Mouse (Mus musculus) heart, embryonic 11.5 days (tissue): ENCODE results near the gene Bhlhe23. TPM values are rescaled to one million over a fixed set of nuclear protein-coding genes. Genes with fewer than 3 reads are reported as not detected.

Source experiments
- ATAC-seq: fragments of 200-750 bp; cut with Nextera tagmentation; replicated peaks from 2 replicates; pipeline ENCODE4 v1.8.0; 2017; ENCODE audit warnings: moderate library complexity; ENCODE audit not compliant: insufficient number of reproducible peaks, low FRiP score, low TSS enrichment
- H3K27ac ChIP-seq: fragments of 300-500 bp; sonication (generic); 2 replicates; pipeline ENCODE4 v1.5.1; 2014; ENCODE audit warnings: mild to moderate bottlenecking, low read depth, low read length
- H3K27me3 ChIP-seq: fragments of 300-500 bp; sonication (generic); 2 replicates; pipeline ENCODE4 v1.6.1; 2014; ENCODE audit warnings: mild to moderate bottlenecking, low read length, mixed read lengths; ENCODE audit not compliant: control insufficient read depth, insufficient read depth
- H3K36me3 ChIP-seq: fragments of 300-500 bp; sonication (generic); 2 replicates; pipeline ENCODE4 v1.6.1; 2014; ENCODE audit warnings: mild to moderate bottlenecking, low read length, moderate library complexity, mixed read lengths; ENCODE audit not compliant: control insufficient read depth, insufficient read depth
- H3K4me1 ChIP-seq: fragments of 300-500 bp; sonication (generic); 2 replicates; pipeline ENCODE4 v1.6.1; 2014; ENCODE audit warnings: low read length; ENCODE audit not compliant: control insufficient read depth, insufficient read depth
- H3K4me2 ChIP-seq: fragments of 300-500 bp; sonication (generic); 2 replicates; pipeline ENCODE4 v1.6.1; 2014; ENCODE audit warnings: mild to moderate bottlenecking, moderate library complexity
- H3K4me3 ChIP-seq: fragments of 300-500 bp; sonication (generic); 2 replicates; pipeline ENCODE4 v1.5.1; 2014; ENCODE audit warnings: low read depth, low read length
- H3K9ac ChIP-seq: fragments of 300-500 bp; sonication (generic); 2 replicates; pipeline ENCODE4 v1.6.1; 2014; ENCODE audit warnings: mild to moderate bottlenecking, low read depth, low read length, moderate library complexity
- H3K9me3 ChIP-seq: fragments of 300-500 bp; sonication (generic); replicated peaks from 2 replicates; pipeline ENCODE4 v1.6.1; 2016; ENCODE audit warnings: low read length; ENCODE audit not compliant: control insufficient read depth
- WGBS: fragments of 180-500 bp; shearing (Covaris S2); extraction: QIAGEN DNeasy Blood & Tissue Kit; methylation state at CpG from one replicate; pipeline ENCODE4 v1.1.7; 2014; ENCODE audit not compliant: insufficient replicate concordance; 5-methylcytosine and 5-hydroxymethylcytosine counted together
- polyA plus RNA-seq: library from polyadenylated mRNA; unstranded; fragments of >200 nt; fragmentation: Nextera tagmentation; extraction: Ambion mirVana; gene quantifications from 2 replicates; pipeline ENCODE4 v1.2.1, GENCODE M21; 2014

The Bhlhe23 gene
- polyA plus RNA-seq, 1 experiment from 2014 or later, result not detected

- 78% methylated on average over 6 of the region's 6 CpGs for WGBS
- Histone ChIP-seq H3K36me3 (no peaks in the 10 kb centered on the region), H3K4me1 (no peaks in the 10 kb centered on the region), H3K27me3 (peaks cover 7% of the 10 kb centered on the region; the same call in 1 of the 2 replicates), H3K9me3 (no peaks in the 10 kb centered on the region), H3K4me2 (no peak overlapping the region), H3K4me3 (no peak overlapping the region), H3K9ac (no peak overlapping the region), H3K27ac (no peak overlapping the region)
- no peak for ATAC-seq
Measured at GRCm38 (mm10) chr2:180742820-180743219, 33.9 kb downstream of the Bhlhe23 start.

GRCm38 (mm10) chr2:180741421-180741820, 35.3 kb downstream of the Bhlhe23 start:
- H3K9ac ChIP-seq, result no peak overlapping the region
- no peak overlapping the region for H3K4me3 ChIP-seq
- no peaks in the 10 kb centered on the region for H3K4me1 ChIP-seq
- peaks cover 7% of the 10 kb centered on the region; the same call in 1 of the 2 replicates for H3K27me3 ChIP-seq
- H3K27ac ChIP-seq, result no peak overlapping the region
- H3K4me2 ChIP-seq, result no peak overlapping the region
- no peaks in the 10 kb centered on the region for H3K36me3 ChIP-seq
- WGBS, result 60% methylated on average over 7 of the region's 7 CpGs
- no peaks in the 10 kb centered on the region for H3K9me3 ChIP-seq
- ATAC-seq, result no peak

GRCm38 (mm10) chr2:180740349-180740748, 36.4 kb downstream of the Bhlhe23 start:
- Histone ChIP-seq H3K36me3 (no peaks in the 10 kb centered on the region), H3K4me2 (no peak overlapping the region), H3K27me3 (peaks cover 7% of the 10 kb centered on the region; the same call in 1 of the 2 replicates), H3K27ac (no peak overlapping the region), H3K9ac (no peak overlapping the region), H3K4me1 (no peaks in the 10 kb centered on the region), H3K9me3 (no peaks in the 10 kb centered on the region), H3K4me3 (no peak overlapping the region)
- 24% methylated on average over 3 of the region's 3 CpGs for WGBS
- no peak for ATAC-seq

- Histone ChIP-seq H3K4me3 (no peak overlapping the region), H3K4me1 (no peaks in the 10 kb centered on the region), H3K9ac (no peak overlapping the region), H3K4me2 (no peak overlapping the region), H3K9me3 (no peaks in the 10 kb centered on the region), H3K36me3 (no peaks in the 10 kb centered on the region), H3K27ac (no peak overlapping the region), H3K27me3 (peaks cover 7% of the 10 kb centered on the region; the same call in 1 of the 2 replicates)
- no peak for ATAC-seq
- 67% methylated on average over 2 of the region's 2 CpGs for WGBS
Measured at GRCm38 (mm10) chr2:180737984-180738383, 38.7 kb downstream of the Bhlhe23 start.

- ATAC-seq, result no peak
- Histone ChIP-seq H3K27me3 (peaks cover 4% of the 10 kb centered on the region; the same call in 1 of the 2 replicates), H3K9ac (no peak overlapping the region), H3K4me3 (no peak overlapping the region), H3K27ac (no peak overlapping the region), H3K4me2 (no peak overlapping the region), H3K36me3 (no peaks in the 10 kb centered on the region), H3K9me3 (no peaks in the 10 kb centered on the region), H3K4me1 (no peaks in the 10 kb centered on the region)
- WGBS, result 62% methylated on average over 7 of the region's 7 CpGs
Measured at GRCm38 (mm10) chr2:180735232-180735631, 41.5 kb downstream of the Bhlhe23 start.

- ATAC-seq, result no peak
- no peak overlapping the region for H3K27ac ChIP-seq
- H3K36me3 ChIP-seq, result no peaks in the 10 kb centered on the region
- H3K9ac ChIP-seq, result no peak overlapping the region
- H3K4me3 ChIP-seq, result no peak overlapping the region
- no peak overlapping the region for H3K4me2 ChIP-seq
- H3K27me3 ChIP-seq, result no peaks in the 10 kb centered on the region; the same call in none of the 2 replicates
- no peaks in the 10 kb centered on the region for H3K4me1 ChIP-seq
- H3K9me3 ChIP-seq, result no peaks in the 10 kb centered on the region
- 60% methylated on average over 6 of the region's 6 CpGs for WGBS
Measured at GRCm38 (mm10) chr2:180731984-180732383, 44.7 kb downstream of the Bhlhe23 start.

- Histone ChIP-seq H3K27ac (no peak overlapping the region), H3K4me1 (no peaks in the 10 kb centered on the region), H3K9me3 (no peaks in the 10 kb centered on the region), H3K4me2 (no peak overlapping the region), H3K27me3 (no peaks in the 10 kb centered on the region; the same call in none of the 2 replicates), H3K36me3 (no peaks in the 10 kb centered on the region), H3K4me3 (no peak overlapping the region), H3K9ac (no peak overlapping the region)
- ATAC-seq, result no peak
- 51% methylated on average over 3 of the region's 3 CpGs for WGBS
Measured at GRCm38 (mm10) chr2:180731036-180731435, 45.7 kb downstream of the Bhlhe23 start.

GRCm38 (mm10) chr2:180727613-180728021, 49.1 kb downstream of the Bhlhe23 start:
- Histone ChIP-seq H3K4me1 (peaks cover 7% of the 10 kb centered on the region; the same call in 1 of the 2 replicates), H3K27me3 (no peaks in the 10 kb centered on the region; the same call in none of the 2 replicates), H3K9ac (no peak overlapping the region), H3K4me3 (no peak overlapping the region), H3K36me3 (peaks cover 5% of the 10 kb centered on the region), H3K27ac (no peak overlapping the region), H3K9me3 (no peaks in the 10 kb centered on the region), H3K4me2 (no peak overlapping the region)
- WGBS, result 56% methylated on average over 4 of the region's 4 CpGs
- ATAC-seq, result no peak
